Mouse (Mus musculus): ENCODE data around the gene Fiz1. TPM values are rescaled to one million over a fixed set of nuclear protein-coding genes. Genes with fewer than 3 reads are reported as not detected.

Fiz1 gene
- polyA plus RNA-seq, 1 experiment from 2014 or later = 30.7 TPM

DNA sequence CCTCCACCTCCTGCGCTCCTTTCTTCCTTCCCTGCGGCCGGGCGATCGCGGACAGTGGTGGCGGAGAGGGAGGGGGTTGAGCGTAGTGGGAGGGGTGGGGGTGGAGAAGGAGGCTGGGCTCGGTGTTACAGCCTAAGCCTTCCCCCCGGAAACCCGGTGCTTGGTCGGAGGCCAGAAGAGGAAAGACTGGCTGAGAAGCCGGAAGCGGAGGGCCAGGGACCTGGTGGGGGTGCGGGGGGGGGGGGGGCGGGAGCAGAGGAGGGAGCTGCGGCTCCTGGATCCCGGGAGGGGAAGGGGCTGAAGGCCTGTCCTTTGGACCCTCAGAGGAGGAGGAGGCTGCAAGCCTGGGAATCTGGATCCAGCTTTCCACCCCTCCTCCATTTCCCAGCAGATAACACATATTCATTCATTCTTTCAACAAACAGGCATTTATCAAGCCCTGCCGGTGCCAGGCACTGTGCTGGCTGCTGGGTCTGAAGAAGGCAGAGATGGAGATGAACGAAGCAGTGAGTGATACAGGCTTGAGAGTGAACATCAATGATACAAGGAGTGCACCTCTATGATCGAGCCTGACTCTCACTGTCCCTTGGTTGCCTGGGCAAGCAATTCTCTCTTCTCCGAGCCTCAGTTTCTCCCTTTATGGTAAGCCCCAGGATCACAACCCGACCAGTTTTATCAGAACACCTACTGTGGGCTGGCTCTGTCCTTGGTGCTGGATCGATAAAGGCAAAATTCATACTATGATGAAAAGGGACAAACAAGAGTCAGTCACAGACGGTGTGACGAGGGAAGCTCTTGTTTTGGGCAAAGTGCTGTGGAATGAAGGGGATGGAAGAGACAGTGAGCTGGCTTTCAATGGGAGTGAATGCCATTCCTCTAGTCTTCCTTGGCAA is 18.2 kb downstream of the Fiz1 start, which contains the start of gene Zfp579:
Gene Zfp579 (minus strand): TSS at position 156 of the 893 bp plus-strand sequence.
- H3K4me1 ChIP-seq (ENCODE audit: control insufficient read depth, insufficient read depth, low read length) = peaks cover 24% of the 10 kb centered on the region
- peak within 1 kb of the TSS; percentile 66 for H3K4me3 ChIP-seq (ENCODE audit: low read depth, low read length)
- H3K36me3 ChIP-seq (ENCODE audit: control insufficient read depth, insufficient read depth, low read length) = peaks cover 14% of the 10 kb centered on the region
- H3K27ac ChIP-seq (ENCODE audit: low read length) = peak within 1 kb of the TSS; percentile 85
- H3K9ac ChIP-seq (ENCODE audit: low read depth, low read length) = peak within 1 kb of the TSS; percentile 91
- H3K4me2 ChIP-seq (ENCODE audit: low read length) = peak within 1 kb of the TSS; percentile 91
- no peaks in the 10 kb centered on the region for H3K9me3 ChIP-seq (replicated peaks; ENCODE audit: control insufficient read depth, low read length, poor library complexity, severe bottlenecking)
- no peaks in the 10 kb centered on the region for H3K27me3 ChIP-seq (ENCODE audit: control insufficient read depth, insufficient read depth, low read depth, low read length)
- 3% methylated on average over 13 of the region's 26 CpGs for WGBS
- ATAC-seq = peak; percentile 88

DNA sequence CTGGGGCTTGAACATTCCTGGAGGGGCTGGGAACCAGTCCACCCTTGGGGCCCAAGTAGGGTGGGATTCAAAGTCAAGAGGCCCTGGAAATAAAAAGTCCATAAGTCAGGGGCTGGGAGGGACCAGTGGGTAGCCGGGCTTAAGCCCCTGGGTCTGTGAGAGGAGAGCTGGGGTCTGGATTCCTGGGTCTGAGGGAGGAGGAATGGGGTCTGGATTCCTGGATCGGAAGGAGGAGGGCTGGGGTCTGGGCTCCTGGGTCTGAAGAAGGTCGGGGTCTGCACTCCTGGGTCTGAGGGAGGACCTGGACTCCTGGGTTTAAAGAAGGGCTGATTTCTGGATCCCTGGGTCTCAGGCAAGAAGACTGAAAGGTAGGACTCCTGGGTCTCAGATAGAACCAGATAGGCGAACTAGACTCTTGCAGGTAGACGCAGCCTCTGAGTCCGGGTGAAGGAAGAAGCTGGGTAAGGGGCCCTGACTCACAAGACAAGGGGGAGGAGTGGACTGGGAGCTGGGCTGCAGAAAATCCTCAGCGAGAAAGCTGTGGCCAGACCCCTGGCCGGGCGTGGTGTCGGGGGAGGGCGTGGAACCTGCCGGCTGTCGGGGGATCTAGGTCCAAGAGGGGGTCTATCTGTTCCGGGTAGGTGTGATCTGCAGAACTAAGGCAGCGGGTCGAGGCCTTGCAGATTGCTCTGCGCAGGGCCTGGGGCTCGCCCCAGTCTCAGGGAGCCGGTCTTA is 19.1 kb downstream of the Fiz1 start:
- peak; percentile 52 for ATAC-seq
- H3K27ac ChIP-seq (ENCODE audit: low read length) = peak overlapping the region; percentile 85
- H3K4me3 ChIP-seq (ENCODE audit: low read depth, low read length) = peak overlapping the region; percentile 66
- no peaks in the 10 kb centered on the region for H3K27me3 ChIP-seq (ENCODE audit: control insufficient read depth, insufficient read depth, low read depth, low read length)
- peak overlapping the region; percentile 91 for H3K9ac ChIP-seq (ENCODE audit: low read depth, low read length)
- WGBS = 5% methylated on average over 14 of the region's 19 CpGs
- peaks cover 14% of the 10 kb centered on the region for H3K36me3 ChIP-seq (ENCODE audit: control insufficient read depth, insufficient read depth, low read length)
- peaks cover 24% of the 10 kb centered on the region for H3K4me1 ChIP-seq (ENCODE audit: control insufficient read depth, insufficient read depth, low read length)
- peak overlapping the region; percentile 91 for H3K4me2 ChIP-seq (ENCODE audit: low read length)
- H3K9me3 ChIP-seq (replicated peaks; ENCODE audit: control insufficient read depth, low read length, poor library complexity, severe bottlenecking) = no peaks in the 10 kb centered on the region

DNA sequence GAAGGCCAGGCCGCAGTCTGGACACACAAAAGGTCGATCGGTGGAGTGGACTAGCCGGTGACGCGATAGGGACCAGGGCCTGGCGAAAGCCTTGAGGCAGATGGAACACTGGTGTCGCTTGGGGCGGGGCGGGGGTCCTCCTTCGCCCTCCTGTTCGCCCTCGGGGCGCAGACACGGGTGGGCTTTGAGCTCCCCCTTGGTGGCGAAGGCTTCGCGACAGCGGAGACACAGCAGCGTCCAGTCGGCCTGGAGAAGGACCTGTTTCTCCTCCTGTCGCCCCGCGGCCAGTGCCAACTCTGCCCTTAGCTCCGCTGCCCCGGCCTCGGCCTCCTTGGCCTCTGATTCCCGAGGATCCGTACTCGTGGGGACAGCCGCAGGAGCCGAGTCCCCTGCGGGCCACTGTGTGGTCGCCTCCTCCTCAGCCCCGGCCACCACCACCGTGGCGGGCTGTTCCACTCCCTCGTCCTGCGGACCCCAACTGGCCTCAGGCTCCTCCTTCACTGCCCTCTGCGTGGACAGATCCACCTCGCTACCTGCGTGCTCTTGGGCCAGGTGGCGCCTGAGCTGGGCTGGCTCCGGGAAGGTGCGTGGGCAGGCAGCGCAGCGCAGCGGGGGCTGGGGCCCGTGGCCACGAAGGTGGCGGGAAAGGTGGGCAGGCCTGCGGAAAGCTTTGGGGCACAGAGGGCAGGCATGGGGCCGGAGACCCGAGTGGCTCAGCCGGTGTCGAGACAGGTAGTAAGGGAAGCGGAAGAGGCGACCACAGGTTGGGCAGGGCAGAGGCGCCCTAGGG is 20.3 kb downstream of the Fiz1 start:
- WGBS = 52% methylated on average over 59 of the region's 59 CpGs
- ATAC-seq = no peak
- Histone ChIP-seq H3K9ac (ENCODE audit: low read depth, low read length) (no peak overlapping the region; the same call in 1 of the 2 replicates), H3K9me3 (replicated peaks; ENCODE audit: control insufficient read depth, low read length, poor library complexity, severe bottlenecking) (no peaks in the 10 kb centered on the region), H3K4me1 (ENCODE audit: control insufficient read depth, insufficient read depth, low read length) (peaks cover 24% of the 10 kb centered on the region), H3K4me2 (ENCODE audit: low read length) (peak overlapping the region; percentile 91), H3K27me3 (ENCODE audit: control insufficient read depth, insufficient read depth, low read depth, low read length) (no peaks in the 10 kb centered on the region), H3K4me3 (ENCODE audit: low read depth, low read length) (peak overlapping the region; percentile 18), H3K27ac (ENCODE audit: low read length) (no peak overlapping the region), H3K36me3 (ENCODE audit: control insufficient read depth, insufficient read depth, low read length) (peaks cover 14% of the 10 kb centered on the region)

DNA sequence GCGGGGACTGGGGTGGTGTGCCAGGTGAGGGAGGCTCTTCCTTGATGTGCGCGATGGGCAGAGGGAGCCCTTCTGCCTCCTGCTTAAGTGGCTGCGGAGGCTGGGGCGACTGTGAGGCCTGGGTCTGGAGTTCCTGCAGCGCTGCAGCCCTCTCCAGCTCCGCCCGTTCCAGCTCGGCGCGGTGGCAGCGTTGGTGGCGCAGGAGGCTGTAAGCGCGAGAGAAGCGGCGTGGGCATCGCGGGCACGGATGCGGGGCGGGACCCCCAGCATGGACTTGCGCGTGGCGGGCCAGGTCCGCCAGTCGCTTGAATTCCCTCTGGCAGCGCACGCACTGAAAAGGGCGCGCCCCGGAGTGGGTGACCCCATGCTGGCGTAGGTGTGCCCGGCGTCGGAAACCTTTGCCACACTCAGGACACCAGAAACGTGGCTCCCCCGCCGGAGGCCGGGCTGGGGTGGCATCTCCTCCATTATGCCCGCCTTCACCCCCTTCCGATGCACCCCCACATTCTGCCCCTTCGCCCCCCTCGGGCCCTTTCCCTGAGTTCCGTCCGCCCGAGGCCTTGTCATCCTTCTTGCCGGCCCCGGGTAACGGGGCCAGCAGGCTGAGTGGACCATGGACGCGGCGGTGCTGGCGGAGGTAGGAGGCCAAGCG is 21.0 kb downstream of the Fiz1 start:
- Histone ChIP-seq H3K4me1 (ENCODE audit: control insufficient read depth, insufficient read depth, low read length) (peaks cover 24% of the 10 kb centered on the region), H3K27ac (ENCODE audit: low read length) (no peak overlapping the region), H3K9ac (ENCODE audit: low read depth, low read length) (0 out of 2 replicates have a peak overlapping the region, but pooled peaks have one; percentile 5), H3K4me2 (ENCODE audit: low read length) (peak overlapping the region; percentile 91), H3K27me3 (ENCODE audit: control insufficient read depth, insufficient read depth, low read depth, low read length) (no peaks in the 10 kb centered on the region), H3K9me3 (replicated peaks; ENCODE audit: control insufficient read depth, low read length, poor library complexity, severe bottlenecking) (no peaks in the 10 kb centered on the region), H3K36me3 (ENCODE audit: control insufficient read depth, insufficient read depth, low read length) (peaks cover 14% of the 10 kb centered on the region), H3K4me3 (ENCODE audit: low read depth, low read length) (peak overlapping the region; percentile 18)
- WGBS = 42% methylated on average over 50 of the region's 55 CpGs
- ATAC-seq = no peak

DNA sequence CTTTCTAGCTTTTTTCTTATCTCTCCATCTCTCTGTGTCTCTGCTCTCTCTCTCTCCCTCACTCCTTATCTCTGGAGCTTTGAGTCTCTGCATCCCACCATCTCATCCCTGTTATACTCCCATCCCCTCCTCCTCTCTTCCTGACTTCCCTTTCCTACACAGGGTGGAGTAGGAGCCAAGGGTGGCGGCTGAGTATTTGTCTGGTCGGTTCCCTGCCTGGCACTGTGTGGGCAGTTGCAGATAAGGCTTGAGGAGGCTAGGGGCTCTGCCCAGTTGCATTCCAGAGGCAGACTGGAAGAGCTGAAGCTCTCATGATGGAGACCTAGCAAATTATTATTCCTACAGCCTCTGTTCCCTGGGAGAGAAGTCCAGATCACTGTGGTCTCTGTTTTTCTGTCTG is 26.2 kb downstream of the Fiz1 start:
- ATAC-seq = no peak
- WGBS = 86% methylated on average over 2 of the region's 2 CpGs
- no peak overlapping the region for H3K9ac ChIP-seq (ENCODE audit: low read depth, low read length)
- no peak overlapping the region for H3K4me2 ChIP-seq (ENCODE audit: low read length)
- H3K36me3 ChIP-seq (ENCODE audit: control insufficient read depth, insufficient read depth, low read length) = peaks cover 8% of the 10 kb centered on the region
- H3K4me1 ChIP-seq (ENCODE audit: control insufficient read depth, insufficient read depth, low read length) = no peaks in the 10 kb centered on the region
- H3K4me3 ChIP-seq (ENCODE audit: low read depth, low read length) = no peak overlapping the region
- no peak overlapping the region for H3K27ac ChIP-seq (ENCODE audit: low read length)
- no peaks in the 10 kb centered on the region for H3K9me3 ChIP-seq (replicated peaks; ENCODE audit: control insufficient read depth, low read length, poor library complexity, severe bottlenecking)
- H3K27me3 ChIP-seq (ENCODE audit: control insufficient read depth, insufficient read depth, low read depth, low read length) = no peaks in the 10 kb centered on the region

DNA sequence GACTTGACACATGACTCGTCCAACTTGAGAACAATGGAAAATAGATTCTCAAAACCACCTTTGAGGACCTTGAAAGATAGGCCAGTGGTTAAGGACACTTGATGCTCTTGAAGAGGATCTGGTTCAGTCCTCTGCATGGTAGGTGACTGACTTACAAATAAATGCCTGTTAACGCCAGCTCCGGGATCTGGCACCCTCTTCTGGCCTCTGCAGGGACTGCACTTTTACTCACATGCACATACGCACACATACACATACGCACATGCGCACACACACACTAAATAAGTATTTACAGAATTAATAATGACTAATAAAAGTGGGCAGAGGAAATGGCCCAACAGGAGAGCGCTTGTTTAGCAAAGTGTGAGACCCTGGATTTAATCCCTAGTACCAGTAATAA is 37.7 kb downstream of the Fiz1 start:
- no peaks in the 10 kb centered on the region for H3K4me1 ChIP-seq (ENCODE audit: control insufficient read depth, insufficient read depth, low read length)
- H3K9me3 ChIP-seq (replicated peaks; ENCODE audit: control insufficient read depth, low read length, poor library complexity, severe bottlenecking) = no peaks in the 10 kb centered on the region
- no peak overlapping the region for H3K27ac ChIP-seq (ENCODE audit: low read length)
- no peak overlapping the region for H3K4me2 ChIP-seq (ENCODE audit: low read length)
- H3K36me3 ChIP-seq (ENCODE audit: control insufficient read depth, insufficient read depth, low read length) = no peaks in the 10 kb centered on the region
- WGBS = 90% methylated on average over 7 of the region's 7 CpGs
- H3K4me3 ChIP-seq (ENCODE audit: low read depth, low read length) = no peak overlapping the region
- no peak overlapping the region for H3K9ac ChIP-seq (ENCODE audit: low read depth, low read length)
- no peak for ATAC-seq
- no peaks in the 10 kb centered on the region for H3K27me3 ChIP-seq (ENCODE audit: control insufficient read depth, insufficient read depth, low read depth, low read length)

DNA sequence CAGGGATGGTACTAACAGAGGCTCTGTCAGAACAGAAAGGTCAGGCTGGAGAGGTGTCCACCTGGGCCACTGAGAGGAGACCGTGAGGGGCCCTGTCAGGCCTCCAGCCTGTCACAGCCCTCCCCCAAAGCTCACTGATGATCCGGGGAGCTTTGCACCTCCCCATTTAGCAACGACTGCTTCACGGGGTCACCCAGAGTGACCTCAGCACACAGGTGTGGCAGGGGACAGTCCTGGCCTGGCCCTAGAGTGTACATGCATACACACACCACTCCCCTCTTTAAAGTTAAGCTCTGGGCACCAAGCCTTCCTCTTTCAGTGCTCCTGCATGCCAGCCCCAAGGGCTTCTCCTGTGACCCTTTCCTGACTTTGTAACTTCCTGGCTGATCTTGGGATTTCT is 39.0 kb downstream of the Fiz1 start:
- Histone ChIP-seq H3K9me3 (replicated peaks; ENCODE audit: control insufficient read depth, low read length, poor library complexity, severe bottlenecking) (no peaks in the 10 kb centered on the region), H3K4me2 (ENCODE audit: low read length) (no peak overlapping the region), H3K27ac (ENCODE audit: low read length) (no peak overlapping the region), H3K9ac (ENCODE audit: low read depth, low read length) (no peak overlapping the region), H3K4me3 (ENCODE audit: low read depth, low read length) (no peak overlapping the region), H3K4me1 (ENCODE audit: control insufficient read depth, insufficient read depth, low read length) (no peaks in the 10 kb centered on the region), H3K27me3 (ENCODE audit: control insufficient read depth, insufficient read depth, low read depth, low read length) (no peaks in the 10 kb centered on the region), H3K36me3 (ENCODE audit: control insufficient read depth, insufficient read depth, low read length) (no peaks in the 10 kb centered on the region)
- ATAC-seq = no peak
- 72% methylated on average over 4 of the region's 4 CpGs for WGBS

DNA sequence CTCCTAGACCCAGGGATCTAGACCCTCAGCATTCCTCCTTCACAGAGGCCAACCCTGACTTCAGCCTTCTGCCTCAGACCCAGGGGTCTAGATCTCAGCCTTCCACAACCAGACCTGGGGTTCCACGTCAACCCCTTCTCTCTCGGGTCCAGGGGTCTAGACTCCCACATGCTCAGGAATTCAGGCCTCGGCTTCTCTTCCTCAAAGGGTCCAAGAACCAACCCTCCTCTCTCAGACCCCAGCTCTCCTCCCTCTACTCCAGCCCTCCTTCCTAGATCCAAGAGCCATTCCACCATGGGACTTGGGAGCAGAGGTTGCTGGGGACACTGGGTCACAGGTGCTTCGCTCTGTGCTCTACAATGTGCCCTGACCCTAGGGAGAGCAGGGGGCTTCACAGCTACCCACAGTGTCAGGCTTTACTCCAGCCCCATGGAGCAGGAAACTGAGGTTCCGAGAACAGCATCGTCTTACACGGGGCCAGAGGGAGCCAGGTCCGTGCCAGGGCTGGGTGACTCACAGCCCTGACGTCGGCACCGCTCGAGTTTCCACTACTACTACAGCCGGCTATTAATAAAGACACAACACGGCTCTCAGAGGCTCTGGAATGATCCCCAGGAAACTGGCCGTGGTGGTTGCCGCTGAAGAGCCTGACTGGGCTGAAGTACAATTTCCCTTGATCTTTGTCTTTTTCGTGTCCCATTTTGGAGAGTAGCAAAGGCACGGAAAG is 42.0 kb downstream of the Fiz1 start:
- WGBS = 81% methylated on average over 18 of the region's 18 CpGs
- no peak for ATAC-seq
- Histone ChIP-seq H3K4me1 (ENCODE audit: control insufficient read depth, insufficient read depth, low read length) (no peaks in the 10 kb centered on the region), H3K4me2 (ENCODE audit: low read length) (no peak overlapping the region), H3K9me3 (replicated peaks; ENCODE audit: control insufficient read depth, low read length, poor library complexity, severe bottlenecking) (no peaks in the 10 kb centered on the region), H3K27me3 (ENCODE audit: control insufficient read depth, insufficient read depth, low read depth, low read length) (no peaks in the 10 kb centered on the region), H3K4me3 (ENCODE audit: low read depth, low read length) (no peak overlapping the region), H3K27ac (ENCODE audit: low read length) (no peak overlapping the region), H3K36me3 (ENCODE audit: control insufficient read depth, insufficient read depth, low read length) (no peaks in the 10 kb centered on the region), H3K9ac (ENCODE audit: low read depth, low read length) (no peak overlapping the region)
